Mouse (Mus musculus) testis, postnatal 14 days (tissue): ENCODE results near the gene Cfap44.
A peak's percentile ranks its signal among the peaks of the same experiment; 100 is the strongest.

Experiments
- DNase-seq: peaks from one replicate; pipeline ENCODE4 v3.0.0; 2021; ENCODE audit warnings: low spot score

The Cfap44 gene

GRCm38 (mm10) chr16:44394577-44395243 lies at the start of gene Cfap44:
Gene Cfap44 (plus strand): TSS chr16:44394796.
- DNase-seq = peak; percentile 76

GRCm38 (mm10) chr16:44347071-44347901 lies 47.3 kb upstream of the Cfap44 start, which contains the start of gene Spice1:
Gene Spice1 (plus strand): TSS chr16:44347121.
- peak; percentile 93 for DNase-seq

GRCm38 (mm10) chr16:44349801-44350397 lies 44.7 kb upstream of the Cfap44 start:
- no peak for DNase-seq

- no peak for DNase-seq
Measured at GRCm38 (mm10) chr16:44356291-44356690, 38.3 kb upstream of the Cfap44 start.

- DNase-seq = no peak
Measured at GRCm38 (mm10) chr16:44357571-44358268, 36.9 kb upstream of the Cfap44 start.

GRCm38 (mm10) chr16:44361921-44362890 lies 32.4 kb upstream of the Cfap44 start:
- no peak for DNase-seq

GRCm38 (mm10) chr16:44365522-44365921 lies 29.1 kb upstream of the Cfap44 start:
- no peak for DNase-seq

- no peak for DNase-seq
Measured at GRCm38 (mm10) chr16:44375459-44375858, 19.1 kb upstream of the Cfap44 start.

GRCm38 (mm10) chr16:44380006-44380405 lies 14.6 kb upstream of the Cfap44 start:
- DNase-seq = no peak

GRCm38 (mm10) chr16:44381578-44381977 lies 13.0 kb upstream of the Cfap44 start:
- DNase-seq = no peak

GRCm38 (mm10) chr16:44383549-44383948 lies 11.0 kb upstream of the Cfap44 start:
- DNase-seq = no peak

GRCm38 (mm10) chr16:44384251-44384650 lies 10.3 kb upstream of the Cfap44 start:
- DNase-seq = no peak

- peak; percentile 54 for DNase-seq
Measured at GRCm38 (mm10) chr16:44391877-44392548, 2.6 kb upstream of the Cfap44 start.

- no peak for DNase-seq
Measured at GRCm38 (mm10) chr16:44404933-44405332, 10.3 kb downstream of the Cfap44 start.

GRCm38 (mm10) chr16:44407211-44407610 lies 12.6 kb downstream of the Cfap44 start:
- no peak for DNase-seq

GRCm38 (mm10) chr16:44408290-44408689 lies 13.7 kb downstream of the Cfap44 start:
- no peak for DNase-seq

GRCm38 (mm10) chr16:44410176-44410575 lies 15.6 kb downstream of the Cfap44 start:
- no peak for DNase-seq

GRCm38 (mm10) chr16:44417596-44417995 lies 23.0 kb downstream of the Cfap44 start:
- DNase-seq = no peak

GRCm38 (mm10) chr16:44421735-44422134 lies 27.1 kb downstream of the Cfap44 start:
- no peak for DNase-seq

- no peak for DNase-seq
Measured at GRCm38 (mm10) chr16:44423499-44423898, 28.9 kb downstream of the Cfap44 start.
